Mouse (Mus musculus) megakaryocyte, embryonic 14.5 days (primary cell): ENCODE data around the gene Abt1. TPM values are rescaled to one million over a fixed set of nuclear protein-coding genes. Genes with fewer than 3 reads are reported as not detected.

ENCODE experiments used
- H3K27me3 ChIP-seq: replicated peaks from 2 replicates; pipeline ENCODE3; 2012; ENCODE audit warnings: inconsistent platforms
- H3K36me3 ChIP-seq: replicated peaks from 2 replicates; pipeline ENCODE3; 2012; ENCODE audit warnings: low read length, inconsistent platforms, mixed read lengths
- H3K4me1 ChIP-seq: 2 replicates; pipeline ENCODE4 v1.6.1; 2012; ENCODE audit warnings: inconsistent platforms
- H3K4me3 ChIP-seq: replicated peaks from 2 replicates; pipeline ENCODE3; 2012; ENCODE audit warnings: moderate library complexity, mild to moderate bottlenecking, inconsistent platforms
- H3K9me3 ChIP-seq: 2 replicates; pipeline ENCODE4 v1.6.1; 2012; ENCODE audit warnings: inconsistent platforms
- FLI1 ChIP-seq: IDR thresholded peaks from 2 replicates; pipeline ENCODE4 v1.6.1; 2012; ENCODE audit warnings: low read length, inconsistent platforms, mixed read lengths
- GATA1 ChIP-seq: IDR thresholded peaks from 3 replicates; pipeline ENCODE4 v1.6.1; 2012; ENCODE audit warnings: mixed read lengths, low read length, inconsistent platforms, borderline replicate concordance
- polyA plus RNA-seq: library from polyadenylated mRNA; stranded (reverse); fragments of >175 nt; gene quantifications from 2 replicates; pipeline ENCODE4 v1.2.3, GENCODE M21; 2012; ENCODE audit warnings: low replicate concordance; ENCODE audit not compliant: insufficient read depth

Gene Abt1
- polyA plus RNA-seq, 1 experiment, result 7.8 TPM

GRCm38 (mm10) chr13:23438521-23438920 lies 14.9 kb upstream of the Abt1 start:
- Histone ChIP-seq H3K36me3 (no peaks in the 10 kb centered on the region), H3K9me3 (no peaks in the 10 kb centered on the region), H3K4me1 (peaks cover 48% of the 10 kb centered on the region), H3K4me3 (peak overlapping the region; percentile 93), H3K27me3 (no peaks in the 10 kb centered on the region)
- TF ChIP-seq GATA1, result no peak
- no peak for TF ChIP-seq FLI1

- H3K4me1 ChIP-seq, result peaks cover 48% of the 10 kb centered on the region
Observed at GRCm38 (mm10) chr13:23437908-23438307, 14.2 kb upstream of the Abt1 start.

GRCm38 (mm10) chr13:23436861-23437822 lies 13.5 kb upstream of the Abt1 start:
- Histone ChIP-seq H3K4me1 (peaks cover 46% of the 10 kb centered on the region), H3K36me3 (no peaks in the 10 kb centered on the region), H3K27me3 (no peaks in the 10 kb centered on the region), H3K4me3 (peak overlapping the region; percentile 93), H3K9me3 (no peaks in the 10 kb centered on the region)
- TF ChIP-seq GATA1 (no peak), FLI1 (no peak)

More at GRCm38 (mm10) chr13:23437908-23438307, 14.2 kb upstream of the Abt1 start:
- peak overlapping the region; percentile 93 for H3K4me3 ChIP-seq
- H3K9me3 ChIP-seq, result no peaks in the 10 kb centered on the region
- H3K36me3 ChIP-seq, result no peaks in the 10 kb centered on the region
- H3K27me3 ChIP-seq, result no peaks in the 10 kb centered on the region
- no peak for TF ChIP-seq GATA1
- TF ChIP-seq FLI1, result no peak

GRCm38 (mm10) chr13:23436231-23436661 lies 12.6 kb upstream of the Abt1 start:
- H3K4me1 ChIP-seq, result peaks cover 46% of the 10 kb centered on the region
- H3K4me3 ChIP-seq, result peak overlapping the region; percentile 91
- no peaks in the 10 kb centered on the region for H3K9me3 ChIP-seq
- H3K36me3 ChIP-seq, result no peaks in the 10 kb centered on the region
- H3K27me3 ChIP-seq, result no peaks in the 10 kb centered on the region
- TF ChIP-seq FLI1, result no peak
- no peak for TF ChIP-seq GATA1

- H3K9me3 ChIP-seq, result no peaks in the 10 kb centered on the region
- peak overlapping the region; percentile 91 for H3K4me3 ChIP-seq
- no peak for TF ChIP-seq GATA1
- no peak for TF ChIP-seq FLI1
- H3K4me1 ChIP-seq, result peaks cover 44% of the 10 kb centered on the region
- H3K27me3 ChIP-seq, result no peaks in the 10 kb centered on the region
- no peaks in the 10 kb centered on the region for H3K36me3 ChIP-seq
Observed at GRCm38 (mm10) chr13:23435676-23436075, 12.0 kb upstream of the Abt1 start.

- no peaks in the 10 kb centered on the region for H3K9me3 ChIP-seq
- no peak for TF ChIP-seq FLI1
- TF ChIP-seq GATA1, result no peak
- H3K4me1 ChIP-seq, result peaks cover 46% of the 10 kb centered on the region
- H3K36me3 ChIP-seq, result no peaks in the 10 kb centered on the region
- peak overlapping the region; percentile 91 for H3K4me3 ChIP-seq
- no peaks in the 10 kb centered on the region for H3K27me3 ChIP-seq
Observed at GRCm38 (mm10) chr13:23435241-23435640, 11.6 kb upstream of the Abt1 start.

GRCm38 (mm10) chr13:23434426-23434825 lies 10.8 kb upstream of the Abt1 start:
- Histone ChIP-seq H3K9me3 (no peaks in the 10 kb centered on the region), H3K4me3 (peak overlapping the region; percentile 81), H3K4me1 (peaks cover 47% of the 10 kb centered on the region), H3K36me3 (no peaks in the 10 kb centered on the region), H3K27me3 (no peaks in the 10 kb centered on the region)
- TF ChIP-seq FLI1 (no peak), GATA1 (no peak)

GRCm38 (mm10) chr13:23433801-23434200 lies 10.1 kb upstream of the Abt1 start:
- H3K9me3 ChIP-seq, result no peaks in the 10 kb centered on the region
- TF ChIP-seq GATA1 (no peak), FLI1 (no peak)
- peaks cover 46% of the 10 kb centered on the region for H3K4me1 ChIP-seq
- no peaks in the 10 kb centered on the region for H3K27me3 ChIP-seq
- no peaks in the 10 kb centered on the region for H3K36me3 ChIP-seq
- peak overlapping the region; percentile 70 for H3K4me3 ChIP-seq

- no peaks in the 10 kb centered on the region for H3K9me3 ChIP-seq
- TF ChIP-seq GATA1 (no peak), FLI1 (no peak)
- no peaks in the 10 kb centered on the region for H3K27me3 ChIP-seq
- no peaks in the 10 kb centered on the region for H3K36me3 ChIP-seq
- H3K4me1 ChIP-seq, result peaks cover 48% of the 10 kb centered on the region
- peak overlapping the region; percentile 93 for H3K4me3 ChIP-seq
Observed at GRCm38 (mm10) chr13:23433206-23433605, 9.5 kb upstream of the Abt1 start.

GRCm38 (mm10) chr13:23432562-23433201 lies 9.0 kb upstream of the Abt1 start:
- Histone ChIP-seq H3K36me3 (no peaks in the 10 kb centered on the region), H3K27me3 (no peaks in the 10 kb centered on the region), H3K9me3 (no peaks in the 10 kb centered on the region), H3K4me1 (peaks cover 50% of the 10 kb centered on the region), H3K4me3 (peak overlapping the region; percentile 93)
- TF ChIP-seq GATA1, result no peak
- no peak for TF ChIP-seq FLI1
